ENCODE assay signal across 20 mouse cellular contexts in the genomic region with DNA sequence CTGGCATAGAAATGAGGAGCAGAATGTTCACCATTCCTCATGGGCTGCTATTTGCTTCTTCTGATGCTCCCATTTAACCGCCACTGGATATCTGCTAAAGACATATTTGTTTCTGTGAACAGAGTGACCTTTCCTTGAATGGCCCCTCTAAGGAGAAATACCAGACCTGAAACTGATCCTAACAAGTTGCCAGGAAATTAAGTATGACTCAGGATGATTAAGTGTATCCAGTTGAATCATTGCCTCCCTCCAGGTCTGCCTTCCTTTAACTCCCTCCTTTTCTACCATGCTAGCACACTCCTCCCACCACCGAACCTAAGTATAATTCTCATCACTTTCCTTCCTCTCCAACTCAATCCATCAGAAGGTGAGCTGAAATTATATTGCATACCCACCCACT.
DNase-seq lines count a peak whose midpoint lies in the region; ATAC-seq and TF ChIP-seq lines count a peak whose summit lies in the region.
"Had no signal": no experiment of that assay in that cellular context is flagged by ENCODE, and none has a peak within 500 bp of the region (broad histone marks: within the 10 kb centered on the region; RNA-seq: fewer than 3 reads in every experiment).

No protein-coding gene starts in this region.

- H3K9me3 ChIP-seq in kidney, postnatal 0 days (replicated peaks; ENCODE audit: low read length), result no peaks in the 10 kb centered on the region
- H3K9me3 ChIP-seq in kidney, embryonic 14.5 days (ENCODE audit: control insufficient read depth, low read length), result no peaks in the 10 kb centered on the region
- H3K9me3 ChIP-seq: embryonic facial prominence, embryonic 15.5 days; forebrain, embryonic 12.5 days; heart, embryonic 10.5 days; heart, embryonic 15.5 days; hindbrain, embryonic 15.5 days had no signal

- ATAC-seq in kidney, postnatal 0 days (replicated peaks; ENCODE audit: low FRiP score, low read depth), result no peak
- ATAC-seq in kidney, embryonic 14.5 days (ENCODE audit: low FRiP score, low TSS enrichment), result no peak
- ATAC-seq in inflammation-experienced regulatory T-cells, adult 6 months, result no peak
- ATAC-seq: forebrain, embryonic 16.5 days; intestine, postnatal 0 days had no signal

- 62% methylated on average over 2 of the region's 2 CpGs for WGBS in kidney, postnatal 0 days
- 44% methylated on average over 2 of the region's 2 CpGs for WGBS in kidney, embryonic 14.5 days

- H3K4me2 ChIP-seq in kidney, postnatal 0 days (ENCODE audit: low read length), result no peak overlapping the region
- H3K4me2 ChIP-seq in kidney, embryonic 14.5 days (replicated peaks; ENCODE audit: low read depth, low read length), result no peak overlapping the region
- H3K4me2 ChIP-seq: embryonic facial prominence, embryonic 15.5 days; forebrain, embryonic 12.5 days; heart, embryonic 15.5 days; hindbrain, embryonic 15.5 days had no signal

- no peak overlapping the region for H3K27ac ChIP-seq in kidney, postnatal 0 days
- no peak overlapping the region for H3K27ac ChIP-seq in kidney, embryonic 14.5 days (ENCODE audit: low read depth, low read length)
- H3K27ac ChIP-seq: embryonic facial prominence, embryonic 15.5 days; forebrain, embryonic 12.5 days; heart, embryonic 10.5 days; heart, embryonic 15.5 days; hindbrain, embryonic 15.5 days had no signal

- TF ChIP-seq CTCF in kidney, postnatal 0 days (IDR thresholded peaks at IDR 0.05; ENCODE audit: low read depth), result no peak

- H3K4me3 ChIP-seq in kidney, postnatal 0 days (replicated peaks; ENCODE audit: low read depth, low read length), result no peak overlapping the region
- no peak overlapping the region for H3K4me3 ChIP-seq in kidney, embryonic 14.5 days (ENCODE audit: low read length)
- H3K4me3 ChIP-seq: embryonic facial prominence, embryonic 15.5 days; forebrain, embryonic 12.5 days; heart, embryonic 10.5 days; heart, embryonic 15.5 days; hindbrain, embryonic 15.5 days had no signal

- H3K4me1 ChIP-seq in kidney, postnatal 0 days (replicated peaks; ENCODE audit: insufficient read depth, low read length), result no peaks in the 10 kb centered on the region
- no peaks in the 10 kb centered on the region for H3K4me1 ChIP-seq in kidney, embryonic 14.5 days (ENCODE audit: control insufficient read depth, insufficient read depth, low read length)
- H3K4me1 ChIP-seq: embryonic facial prominence, embryonic 15.5 days; forebrain, embryonic 12.5 days; heart, embryonic 10.5 days; heart, embryonic 15.5 days had no signal

- H3K36me3 ChIP-seq in kidney, postnatal 0 days (ENCODE audit: insufficient read depth, low read length), result no peaks in the 10 kb centered on the region
- no peaks in the 10 kb centered on the region for H3K36me3 ChIP-seq in kidney, embryonic 14.5 days (ENCODE audit: control insufficient read depth, insufficient read depth, low read length)
- H3K36me3 ChIP-seq: embryonic facial prominence, embryonic 15.5 days; forebrain, embryonic 12.5 days; heart, embryonic 10.5 days; heart, embryonic 15.5 days; hindbrain, embryonic 15.5 days had no signal

- peak; percentile 44 for DNase-seq in kidney, postnatal 0 days (ENCODE audit: low spot score)
- DNase-seq in NIH3T3 (ENCODE audit: low read depth), result peak; percentile 64
- DNase-seq in fibroblast of lung, adult 2 months (ENCODE audit: low read depth), result peak; percentile 16
- DNase-seq in heart, postnatal 4 days, result no peak
- DNase-seq: adrenal gland, postnatal 14 days; B cell, adult 2 months; cerebellum, adult 8-10 months; cerebellum, postnatal 14 days; embryo, embryonic 11 days; gastrocnemius, postnatal 10 days; heart, adult 18-20 months had no signal

- H3K9ac ChIP-seq in kidney, postnatal 0 days (ENCODE audit: low read depth, low read length), result no peak overlapping the region
- H3K9ac ChIP-seq in kidney, embryonic 14.5 days (ENCODE audit: low read depth, low read length), result no peak overlapping the region
- H3K9ac ChIP-seq: embryonic facial prominence, embryonic 15.5 days; forebrain, embryonic 12.5 days; heart, embryonic 15.5 days; hindbrain, embryonic 15.5 days had no signal

- H3K27me3 ChIP-seq in kidney, postnatal 0 days (ENCODE audit: insufficient read depth, low read length), result no peaks in the 10 kb centered on the region
- no peaks in the 10 kb centered on the region for H3K27me3 ChIP-seq in kidney, embryonic 14.5 days (ENCODE audit: control insufficient read depth, insufficient read depth, low read length)
- H3K27me3 ChIP-seq: embryonic facial prominence, embryonic 15.5 days; forebrain, embryonic 12.5 days; heart, embryonic 15.5 days; hindbrain, embryonic 15.5 days had no signal
